Mouse (Mus musculus) lung, embryonic 14.5 days (tissue): Measurements from ENCODE around the gene Ap5s1. TPM values are rescaled to one million over a fixed set of nuclear protein-coding genes. Genes with fewer than 3 reads are reported as not detected.

Source experiments
- ATAC-seq: fragments of 200-750 bp; cut with Nextera tagmentation; 2 replicates; pipeline ENCODE4 v1.8.0; 2017; ENCODE audit warnings: mild to moderate bottlenecking, moderate TSS enrichment, moderate library complexity; ENCODE audit not compliant: insufficient read depth
- DNase-seq: peaks from one replicate; pipeline ENCODE4 v3.0.0-alpha.2; 2015
- H3K27ac ChIP-seq: fragments of 300-500 bp; sonication (generic); 2 replicates; pipeline ENCODE4 v1.5.1; 2014; ENCODE audit warnings: low read depth, mild to moderate bottlenecking, moderate library complexity
- H3K27me3 ChIP-seq: fragments of 300-500 bp; sonication (generic); 2 replicates; pipeline ENCODE4 v1.6.1; 2014; ENCODE audit warnings: low read length, control low read depth; ENCODE audit not compliant: insufficient read depth
- H3K36me3 ChIP-seq: fragments of 300-500 bp; sonication (generic); 2 replicates; pipeline ENCODE4 v1.6.1; 2014; ENCODE audit warnings: control low read depth; ENCODE audit not compliant: insufficient read depth
- H3K4me1 ChIP-seq: fragments of 300-500 bp; sonication (generic); 2 replicates; pipeline ENCODE4 v1.6.1; 2014; ENCODE audit warnings: antibody characterized with exemption, control low read depth; ENCODE audit not compliant: insufficient read depth
- H3K4me2 ChIP-seq: fragments of 300-500 bp; sonication (generic); 2 replicates; pipeline ENCODE4 v1.6.1; 2014; ENCODE audit warnings: mild to moderate bottlenecking
- H3K4me3 ChIP-seq: fragments of 300-500 bp; sonication (generic); 2 replicates; pipeline ENCODE4 v1.5.1; 2014; ENCODE audit warnings: low read depth, low read length
- H3K9ac ChIP-seq: fragments of 300-500 bp; sonication (generic); 2 replicates; pipeline ENCODE4 v1.6.1; 2014
- H3K9me3 ChIP-seq: fragments of 300-500 bp; sonication (generic); 2 replicates; pipeline ENCODE4 v1.6.1; 2016; ENCODE audit warnings: low read depth, low read length, control low read depth
- CTCF ChIP-seq: IDR thresholded peaks from 2 replicates; pipeline ENCODE4 v1.5.1; 2016; ENCODE audit warnings: antibody characterized with exemption, low read depth
- WGBS: fragments of 180-500 bp; shearing (Covaris S2); extraction: QIAGEN DNeasy Blood & Tissue Kit; methylation state at CpG from one replicate; pipeline ENCODE4 v1.1.7; 2014; 5-methylcytosine and 5-hydroxymethylcytosine counted together
- polyA plus RNA-seq: library from polyadenylated mRNA; unstranded; fragments of >200 nt; fragmentation: Nextera tagmentation; extraction: Ambion mirVana; gene quantifications from 2 replicates; pipeline ENCODE4 v1.2.1, GENCODE M21; 2014

The Ap5s1 gene
- polyA plus RNA-seq, 1 experiment from 2014 or later: 24.5 TPM

- H3K27me3 ChIP-seq: no peaks in the 10 kb centered on the region
- no peak for TF ChIP-seq CTCF
- no peak overlapping the region for H3K9ac ChIP-seq
- H3K36me3 ChIP-seq: peaks cover 68% of the 10 kb centered on the region
- no peak overlapping the region for H3K4me2 ChIP-seq
- H3K4me1 ChIP-seq: no peaks in the 10 kb centered on the region
- 87% methylated on average over 16 of the region's 16 CpGs for WGBS
- ATAC-seq: peak; percentile 19; the same call in 1 of the 2 replicates
- no peak for DNase-seq
- H3K9me3 ChIP-seq: no peaks in the 10 kb centered on the region
- H3K27ac ChIP-seq: no peak overlapping the region
- H3K4me3 ChIP-seq: no peak overlapping the region
These were observed 10.1 kb upstream of the Ap5s1 start for GRCm38 (mm10) chr2:131196606-131197316.

- no peak for DNase-seq
- 63% methylated on average over 2 of the region's 2 CpGs for WGBS
These were observed 6.2 kb upstream of the Ap5s1 start for GRCm38 (mm10) chr2:131200710-131201109.

GRCm38 (mm10) chr2:131201262-131201661 lies 5.6 kb upstream of the Ap5s1 start:
- H3K27me3 ChIP-seq: no peaks in the 10 kb centered on the region
- peaks cover 26% of the 10 kb centered on the region for H3K36me3 ChIP-seq
- no peak overlapping the region for H3K9ac ChIP-seq
- TF ChIP-seq CTCF: no peak
- H3K9me3 ChIP-seq: no peaks in the 10 kb centered on the region
- no peak overlapping the region for H3K4me3 ChIP-seq
- ATAC-seq (no peak), DNase-seq (no peak)
- 86% methylated on average over 3 of the region's 3 CpGs for WGBS
- no peak overlapping the region for H3K4me2 ChIP-seq
- H3K27ac ChIP-seq: no peak overlapping the region
- peaks cover 7% of the 10 kb centered on the region; the same call in 1 of the 2 replicates for H3K4me1 ChIP-seq

More at GRCm38 (mm10) chr2:131200710-131201109, 6.2 kb upstream of the Ap5s1 start:
- no peak for ATAC-seq
- Histone ChIP-seq H3K27me3 (no peaks in the 10 kb centered on the region), H3K36me3 (peaks cover 31% of the 10 kb centered on the region), H3K9me3 (no peaks in the 10 kb centered on the region), H3K4me1 (peaks cover 7% of the 10 kb centered on the region; the same call in 1 of the 2 replicates), H3K9ac (no peak overlapping the region), H3K4me2 (no peak overlapping the region), H3K4me3 (no peak overlapping the region), H3K27ac (no peak overlapping the region)
- TF ChIP-seq CTCF: no peak

- DNase-seq (no peak), ATAC-seq (no peak)
- H3K27ac ChIP-seq: peak overlapping the region; percentile 75; the same call in 1 of the 2 replicates
- 0 out of 2 replicates have a peak overlapping the region, but pooled peaks have one; percentile 18 for H3K4me2 ChIP-seq
- no peak for TF ChIP-seq CTCF
- H3K36me3 ChIP-seq: peaks cover 6% of the 10 kb centered on the region; the same call in 1 of the 2 replicates
- WGBS: 72% methylated on average over 6 of the region's 6 CpGs
- H3K27me3 ChIP-seq: no peaks in the 10 kb centered on the region
- H3K4me3 ChIP-seq: no peak overlapping the region
- no peak overlapping the region for H3K9ac ChIP-seq
- no peaks in the 10 kb centered on the region for H3K9me3 ChIP-seq
- H3K4me1 ChIP-seq: peaks cover 7% of the 10 kb centered on the region; the same call in 1 of the 2 replicates
These were observed 3.0 kb upstream of the Ap5s1 start for GRCm38 (mm10) chr2:131203816-131204409.

GRCm38 (mm10) chr2:131204410-131204981 lies 2.4 kb upstream of the Ap5s1 start:
- 0 out of 2 replicates have a peak overlapping the region, but pooled peaks have one; percentile 18 for H3K4me2 ChIP-seq
- H3K4me1 ChIP-seq: peaks cover 11% of the 10 kb centered on the region
- 22% methylated on average over 7 of the region's 7 CpGs for WGBS
- no peak overlapping the region for H3K4me3 ChIP-seq
- DNase-seq: peak; percentile 88
- peak overlapping the region; percentile 75 for H3K27ac ChIP-seq
- peak; percentile 83 for ATAC-seq
- H3K27me3 ChIP-seq: no peaks in the 10 kb centered on the region
- H3K9ac ChIP-seq: no peak overlapping the region; the same call in 1 of the 2 replicates
- no peaks in the 10 kb centered on the region for H3K9me3 ChIP-seq
- H3K36me3 ChIP-seq: peaks cover under 1% of the 10 kb centered on the region; the same call in 1 of the 2 replicates
- TF ChIP-seq CTCF: no peak

GRCm38 (mm10) chr2:131205521-131206182 lies 1.2 kb upstream of the Ap5s1 start:
- peaks cover 13% of the 10 kb centered on the region for H3K4me1 ChIP-seq
- H3K36me3 ChIP-seq: no peaks in the 10 kb centered on the region
- H3K9ac ChIP-seq: no peak overlapping the region
- H3K4me2 ChIP-seq: no peak overlapping the region
- DNase-seq (no peak), ATAC-seq (no peak)
- H3K27ac ChIP-seq: no peak overlapping the region
- 64% methylated on average over 8 of the region's 8 CpGs for WGBS
- TF ChIP-seq CTCF: no peak
- no peaks in the 10 kb centered on the region for H3K27me3 ChIP-seq
- no peaks in the 10 kb centered on the region for H3K9me3 ChIP-seq
- H3K4me3 ChIP-seq: no peak overlapping the region

- peaks cover 10% of the 10 kb centered on the region; the same call in 1 of the 2 replicates for H3K36me3 ChIP-seq
- H3K4me1 ChIP-seq: peaks cover 15% of the 10 kb centered on the region
- no peak overlapping the region for H3K4me2 ChIP-seq
- H3K27ac ChIP-seq: no peak overlapping the region
- ATAC-seq (no peak), DNase-seq (no peak)
- TF ChIP-seq CTCF: no peak
- 79% methylated on average over 2 of the region's 2 CpGs for WGBS
- no peak overlapping the region for H3K9ac ChIP-seq
- no peaks in the 10 kb centered on the region for H3K9me3 ChIP-seq
- H3K4me3 ChIP-seq: no peak overlapping the region
- H3K27me3 ChIP-seq: no peaks in the 10 kb centered on the region
These were observed 1.5 kb downstream of the Ap5s1 start for GRCm38 (mm10) chr2:131208356-131208755.
